Mouse (Mus musculus): ENCODE data around the gene Wasf3. TPM values are rescaled to one million over a fixed set of nuclear protein-coding genes. Genes with fewer than 3 reads are reported as not detected.
"Not testable (repeated sequence)": the region's sequence is repeated elsewhere in the genome, so short reads cannot be mapped to it uniquely, and the experiment has no call there.

Wasf3 gene
- total RNA-seq, 2 experiments from 2014 or later = not detected

DNA sequence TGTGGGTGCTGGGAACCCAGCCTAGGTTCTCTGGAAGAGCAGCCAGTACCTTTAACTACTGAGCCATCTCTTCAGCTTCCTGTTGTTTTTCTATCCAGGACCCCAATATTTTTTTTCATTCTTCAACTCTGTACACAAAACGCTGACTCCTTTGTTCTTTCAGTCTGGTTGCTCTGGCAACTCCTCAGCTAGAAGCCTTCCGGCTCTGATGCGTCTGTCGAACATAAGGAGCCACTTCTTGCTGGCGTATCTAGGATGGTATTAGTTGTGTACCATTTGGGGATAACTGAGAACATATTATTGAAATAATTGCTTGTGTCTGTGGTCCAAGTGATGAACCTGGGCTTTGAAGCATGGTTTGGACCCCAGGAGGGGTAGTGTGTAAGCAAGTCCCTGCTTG lies 12.5 kb downstream of the Wasf3 start:
- ATAC-seq (replicated peaks; ENCODE audit: low FRiP score, poor library complexity, severe bottlenecking) = no peak

DNA sequence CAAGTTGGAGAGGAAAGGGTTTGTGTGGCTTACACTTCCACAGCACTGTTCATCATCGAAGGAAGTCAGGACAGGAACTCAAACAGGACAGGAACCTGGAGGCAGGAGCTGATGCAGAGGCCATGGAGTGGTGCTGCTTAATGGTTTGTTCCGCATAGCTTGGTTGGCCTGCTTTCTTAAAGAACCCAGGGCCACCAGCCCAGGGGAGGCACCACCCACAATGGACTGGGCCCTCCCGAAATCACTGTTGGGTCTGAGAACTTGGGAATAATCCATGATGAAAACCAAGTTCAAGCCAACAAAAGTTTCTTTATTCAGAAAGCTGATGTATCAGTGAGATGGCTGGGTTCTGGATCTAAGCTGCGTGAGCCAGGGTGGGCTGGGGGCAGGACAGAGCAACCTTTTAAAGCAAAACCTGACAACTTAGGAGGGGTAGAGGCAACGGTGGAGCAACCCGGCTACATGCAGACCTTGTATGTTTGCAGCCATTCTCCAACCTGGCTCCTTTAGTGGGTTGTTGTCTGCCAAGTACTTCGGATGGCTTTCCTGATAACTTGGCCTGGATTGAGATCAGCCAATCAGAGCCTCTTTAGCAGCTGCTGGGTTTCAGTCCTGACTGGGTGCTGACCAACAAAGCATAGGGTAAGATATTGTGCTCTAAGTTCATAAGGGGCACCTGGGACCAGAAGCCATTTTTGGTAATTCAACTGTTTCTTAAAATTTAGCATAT lies 13.8 kb downstream of the Wasf3 start:
- ATAC-seq (replicated peaks; ENCODE audit: low FRiP score, poor library complexity, severe bottlenecking) = no peak

DNA sequence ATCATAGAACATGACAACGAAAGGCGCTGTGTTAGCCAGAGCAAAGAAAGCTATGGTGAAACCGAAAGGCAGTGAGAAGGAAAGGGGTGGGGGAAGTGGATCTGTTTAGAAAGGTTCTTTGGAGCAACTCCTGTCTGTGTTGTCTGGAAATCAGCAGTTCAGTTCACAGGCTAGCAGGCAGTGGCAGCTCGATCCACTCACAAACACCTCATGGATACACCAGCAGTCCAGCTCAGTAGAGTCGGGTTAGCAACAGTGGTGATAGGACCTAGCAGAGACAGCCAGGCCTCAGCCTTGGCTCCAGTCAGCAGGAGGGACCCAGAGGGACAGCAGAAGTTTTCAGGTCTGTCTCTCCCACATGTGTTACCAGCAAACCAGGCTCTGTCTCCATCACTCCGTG lies 16.2 kb downstream of the Wasf3 start:
- ATAC-seq (replicated peaks; ENCODE audit: low FRiP score, poor library complexity, severe bottlenecking) = not testable (repeated sequence)

DNA sequence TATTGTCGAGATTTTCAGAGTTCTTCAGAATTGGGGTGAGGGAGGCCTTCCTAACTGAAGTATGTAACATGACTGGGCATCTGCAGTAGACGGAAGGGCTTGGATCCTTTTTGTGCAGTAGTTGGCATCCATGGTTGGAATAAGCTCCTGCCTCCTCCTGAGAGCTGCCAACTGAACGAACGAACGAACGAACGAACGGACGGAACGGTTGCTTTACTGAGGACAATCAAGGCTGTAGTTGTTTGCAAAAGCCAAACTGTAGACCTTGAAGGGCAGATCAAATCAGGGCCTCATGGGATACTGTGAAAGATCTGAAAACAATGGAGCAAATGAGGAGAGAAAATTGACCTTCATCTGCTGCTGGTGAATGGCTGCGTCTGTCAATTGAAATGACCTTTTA lies 17.5 kb downstream of the Wasf3 start:
- ATAC-seq (replicated peaks; ENCODE audit: low FRiP score, poor library complexity, severe bottlenecking) = no peak

DNA sequence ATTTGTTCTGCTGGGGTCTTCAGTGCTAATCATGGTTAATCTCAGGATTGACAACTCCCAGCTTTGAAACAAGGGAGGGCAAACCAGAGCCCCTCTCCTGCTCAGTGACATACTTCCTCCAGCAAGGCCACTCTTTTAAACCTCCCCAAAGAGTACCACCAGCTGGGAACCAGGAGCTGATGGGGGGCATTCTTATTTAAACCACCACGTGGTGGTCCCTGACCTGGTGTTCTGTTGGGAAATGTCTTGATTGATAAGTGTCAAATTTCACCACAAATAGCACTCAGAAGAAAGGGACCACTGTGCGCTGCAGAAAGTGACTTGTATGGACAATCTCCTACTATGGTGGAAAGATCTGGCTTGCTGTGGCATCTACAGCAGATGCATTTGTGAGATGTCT lies 19.1 kb downstream of the Wasf3 start:
- no peak for ATAC-seq (replicated peaks; ENCODE audit: low FRiP score, poor library complexity, severe bottlenecking)

- no peak for ATAC-seq (replicated peaks; ENCODE audit: low FRiP score, poor library complexity, severe bottlenecking)
These were observed 21.3 kb downstream of the Wasf3 start for GRCm38 (mm10) chr5:146406133-146406532.

- ATAC-seq (replicated peaks; ENCODE audit: low FRiP score, poor library complexity, severe bottlenecking) = no peak
These were observed 23.0 kb downstream of the Wasf3 start for GRCm38 (mm10) chr5:146407791-146408190.

DNA sequence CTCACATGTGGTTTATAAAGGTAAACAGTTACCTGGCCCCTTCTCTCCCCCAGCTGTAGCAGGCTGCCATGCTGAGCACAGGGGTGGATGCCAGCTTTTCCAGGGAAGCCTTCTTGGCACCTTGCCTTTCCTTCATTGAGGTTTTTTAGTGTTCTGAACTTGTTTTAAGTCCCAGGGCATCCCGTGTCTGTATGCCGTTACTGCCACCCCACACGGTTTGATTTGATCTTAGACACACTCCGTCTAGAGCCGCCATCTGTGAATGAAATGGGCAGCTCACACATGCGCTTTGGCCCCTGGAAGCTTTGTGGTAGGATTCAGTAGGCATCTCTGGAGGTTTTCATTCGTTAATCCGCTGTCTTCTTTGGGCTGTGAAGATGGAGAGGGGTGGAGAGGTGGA lies 23.8 kb downstream of the Wasf3 start:
- ATAC-seq (replicated peaks; ENCODE audit: low FRiP score, poor library complexity, severe bottlenecking) = no peak

DNA sequence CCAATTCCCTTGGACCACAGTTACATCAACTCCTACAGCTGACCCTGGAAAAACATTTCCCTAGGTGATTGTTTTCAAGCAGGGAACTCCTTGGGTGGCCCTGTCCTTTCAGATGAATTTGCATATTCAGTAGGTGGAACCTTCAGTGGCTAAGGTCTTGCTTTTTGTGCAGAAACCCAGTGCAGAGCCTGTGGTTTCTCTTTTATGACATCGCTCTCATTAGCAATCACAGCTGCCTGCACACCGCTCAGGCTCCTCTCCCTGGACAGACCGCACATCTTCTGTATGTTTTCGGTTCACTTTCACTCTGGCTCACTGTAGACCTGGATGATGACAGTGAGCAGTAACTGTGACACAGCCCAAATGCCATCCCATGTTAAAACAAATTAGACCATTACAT lies 26.0 kb downstream of the Wasf3 start:
- no peak for ATAC-seq (replicated peaks; ENCODE audit: low FRiP score, poor library complexity, severe bottlenecking)

- ATAC-seq (replicated peaks; ENCODE audit: low FRiP score, poor library complexity, severe bottlenecking) = no peak
These were observed 28.1 kb downstream of the Wasf3 start for GRCm38 (mm10) chr5:146412743-146413430.

DNA sequence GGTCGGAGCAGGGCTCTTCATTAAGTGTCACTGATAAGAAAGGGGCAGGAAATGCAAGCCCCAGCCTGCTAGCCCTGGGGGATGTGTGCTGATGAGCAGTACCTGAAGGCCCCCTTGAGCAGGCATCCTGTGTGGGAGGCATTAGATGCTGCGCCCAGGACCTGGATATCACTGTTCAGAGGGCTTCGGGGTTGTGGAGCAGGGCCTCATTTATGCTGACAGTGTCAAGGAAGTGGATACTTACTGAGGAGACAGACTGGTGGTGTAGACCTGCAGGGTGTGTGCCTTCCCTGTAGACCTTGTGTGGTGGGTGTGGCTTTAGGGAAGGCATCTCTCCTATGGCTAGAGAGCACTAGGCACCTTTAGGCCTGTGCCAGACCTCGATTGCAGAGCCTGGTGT lies 29.8 kb downstream of the Wasf3 start:
- ATAC-seq (replicated peaks; ENCODE audit: low FRiP score, poor library complexity, severe bottlenecking) = no peak

DNA sequence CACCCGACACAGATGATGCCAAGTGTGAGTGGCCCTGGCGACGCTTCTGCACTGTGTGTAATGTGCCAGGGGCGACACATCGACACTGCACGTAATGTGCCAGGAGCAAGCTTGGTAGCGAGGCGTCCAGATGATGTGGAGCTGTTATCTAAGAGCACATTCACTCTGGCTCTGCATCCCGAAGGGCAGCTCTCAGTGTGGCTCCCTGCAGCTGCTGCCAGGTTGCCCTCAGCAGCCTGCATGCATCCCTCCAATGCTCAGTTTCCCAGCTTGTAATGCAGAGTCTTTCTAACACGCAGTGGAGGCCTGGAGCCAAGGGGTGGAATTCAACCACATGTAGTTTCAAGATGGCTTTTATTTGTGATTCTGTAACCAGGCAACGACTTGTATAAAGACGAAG lies 30.4 kb downstream of the Wasf3 start:
- ATAC-seq (replicated peaks; ENCODE audit: low FRiP score, poor library complexity, severe bottlenecking) = no peak

GRCm38 (mm10) chr5:146416331-146417110 lies 31.7 kb downstream of the Wasf3 start:
- ATAC-seq (replicated peaks; ENCODE audit: low FRiP score, poor library complexity, severe bottlenecking) = no peak

DNA sequence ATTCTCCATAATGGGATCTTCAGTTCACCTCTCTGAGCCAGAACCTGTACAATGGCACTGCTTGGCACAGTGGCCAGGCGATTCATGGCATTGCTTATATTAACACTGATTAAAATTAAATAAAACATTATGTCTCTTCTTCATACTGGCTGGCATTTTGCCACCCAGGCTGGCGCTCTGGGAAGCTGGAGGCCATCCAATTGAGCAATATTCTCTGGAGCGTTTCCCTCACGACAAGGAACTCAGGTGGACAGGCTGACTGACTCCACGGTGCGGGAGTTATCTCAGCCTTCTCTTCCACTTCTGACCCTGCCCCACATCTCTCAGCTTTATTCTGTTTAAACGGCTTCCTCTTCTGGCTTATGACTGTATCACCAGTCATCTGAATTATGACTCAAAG lies 33.3 kb downstream of the Wasf3 start:
- no peak for ATAC-seq (replicated peaks; ENCODE audit: low FRiP score, poor library complexity, severe bottlenecking)

- ATAC-seq (replicated peaks; ENCODE audit: low FRiP score, poor library complexity, severe bottlenecking) = 0 out of 2 replicates have a peak, but pooled peaks have one; percentile 46
These were observed 35.3 kb downstream of the Wasf3 start for GRCm38 (mm10) chr5:146420081-146420480.

- ATAC-seq (replicated peaks; ENCODE audit: low FRiP score, poor library complexity, severe bottlenecking) = no peak
These were observed 40.0 kb downstream of the Wasf3 start for GRCm38 (mm10) chr5:146424711-146425326.

DNA sequence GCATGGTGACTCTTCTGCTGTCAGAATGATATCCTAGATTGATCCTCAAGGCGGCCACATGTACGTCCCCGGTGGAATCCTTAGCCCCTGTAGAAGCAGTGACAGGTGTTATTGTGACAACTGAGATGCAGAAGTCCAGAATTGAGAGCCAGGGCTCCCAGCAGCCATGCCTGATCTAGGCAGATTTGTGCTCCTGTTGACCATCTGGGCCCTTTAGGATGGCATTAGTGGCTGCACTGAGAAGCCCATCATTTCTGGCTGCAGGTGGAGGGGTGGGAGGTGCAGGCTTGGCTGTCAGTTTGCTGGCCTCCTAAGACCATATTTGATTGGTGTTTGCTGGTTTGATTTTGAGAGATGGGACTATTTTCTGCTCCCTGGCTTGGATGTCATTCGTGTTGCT lies 40.9 kb downstream of the Wasf3 start:
- no peak for ATAC-seq (replicated peaks; ENCODE audit: low FRiP score, poor library complexity, severe bottlenecking)

DNA sequence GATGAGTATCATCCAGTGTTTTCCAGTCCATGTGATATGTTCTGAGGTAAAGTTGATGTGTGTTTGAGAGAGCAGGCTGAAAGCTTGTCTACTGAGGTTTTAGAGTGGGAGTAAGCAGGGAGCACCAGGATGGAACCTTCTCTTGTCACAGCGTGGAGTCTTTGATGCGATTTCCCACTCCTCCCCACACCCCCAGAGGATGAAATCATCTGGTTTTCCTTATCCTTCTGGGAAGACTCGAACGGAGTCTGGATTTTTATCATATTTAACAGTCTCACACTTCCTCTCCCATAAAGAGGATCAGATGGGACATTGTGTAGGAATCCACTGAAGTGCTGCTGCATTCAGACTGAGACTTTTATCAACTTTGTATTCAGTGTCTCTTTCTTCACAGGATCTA lies 43.3 kb downstream of the Wasf3 start:
- no peak for ATAC-seq (replicated peaks; ENCODE audit: low FRiP score, poor library complexity, severe bottlenecking)

- ATAC-seq (replicated peaks; ENCODE audit: low FRiP score, poor library complexity, severe bottlenecking) = no peak
These were observed 47.0 kb downstream of the Wasf3 start for GRCm38 (mm10) chr5:146431821-146432220.

GRCm38 (mm10) chr5:146432476-146432875 lies 47.7 kb downstream of the Wasf3 start:
- ATAC-seq (replicated peaks; ENCODE audit: low FRiP score, poor library complexity, severe bottlenecking) = no peak
